Mouse (Mus musculus) liver, postnatal 0 days (tissue): ENCODE data around the gene Dbn1. TPM values are rescaled to one million over a fixed set of nuclear protein-coding genes. Genes with fewer than 3 reads are reported as not detected.

Experiments
- ATAC-seq: fragments of 200-750 bp; cut with Nextera tagmentation; 2 replicates; pipeline ENCODE4 v1.8.0; 2017; ENCODE audit warnings: mild to moderate bottlenecking, moderate library complexity
- DNase-seq: peaks from one replicate; pipeline ENCODE4 v3.0.0-alpha.2; 2016
- H3K27ac ChIP-seq: fragments of 300-500 bp; sonication (generic); 2 replicates; pipeline ENCODE4 v1.5.1; 2014; ENCODE audit warnings: antibody characterized with exemption, moderate library complexity, mild to moderate bottlenecking, low read depth
- H3K27me3 ChIP-seq: fragments of 300-500 bp; sonication (generic); 2 replicates; pipeline ENCODE4 v1.6.1; 2014; ENCODE audit warnings: low read length, control low read depth, mixed read lengths; ENCODE audit not compliant: insufficient read depth
- H3K36me3 ChIP-seq: fragments of 300-500 bp; sonication (generic); replicated peaks from 2 replicates; pipeline ENCODE4 v1.6.1; 2014; ENCODE audit warnings: mild to moderate bottlenecking, control low read depth, low read length, moderate library complexity, mixed read lengths; ENCODE audit not compliant: insufficient read depth
- H3K4me1 ChIP-seq: fragments of 300-500 bp; sonication (generic); 2 replicates; pipeline ENCODE4 v1.6.1; 2014; ENCODE audit warnings: antibody characterized with exemption, mild to moderate bottlenecking, control low read depth; ENCODE audit not compliant: insufficient read depth
- H3K4me2 ChIP-seq: fragments of 300-500 bp; sonication (generic); 2 replicates; pipeline ENCODE4 v1.6.1; 2014; ENCODE audit warnings: low read depth, mild to moderate bottlenecking, low read length, moderate library complexity, mixed read lengths
- H3K4me3 ChIP-seq: fragments of 300-500 bp; sonication (generic); 2 replicates; pipeline ENCODE4 v1.5.1; 2014; ENCODE audit warnings: low read depth, low read length
- H3K9ac ChIP-seq: fragments of 300-500 bp; sonication (generic); replicated peaks from 2 replicates; pipeline ENCODE4 v1.6.1; 2014; ENCODE audit warnings: mild to moderate bottlenecking, moderate library complexity
- H3K9me3 ChIP-seq: fragments of 300-500 bp; sonication (generic); 2 replicates; pipeline ENCODE4 v1.6.1; 2016; ENCODE audit warnings: mild to moderate bottlenecking, control low read depth, low read length, mixed read lengths
- CTCF ChIP-seq: sonication (generic); IDR thresholded peaks from 2 replicates; pipeline ENCODE4 v1.5.1; 2016; ENCODE audit warnings: antibody characterized with exemption, low read depth
- EP300 ChIP-seq: IDR thresholded peaks from 2 replicates; pipeline ENCODE4 v1.6.1; 2016; ENCODE audit warnings: antibody characterized with exemption, low read depth, mild to moderate bottlenecking
- WGBS: fragments of 180-500 bp; shearing (Covaris S2); extraction: QIAGEN DNeasy Blood & Tissue Kit; methylation state at CpG from one replicate; pipeline ENCODE4 v1.1.7; 2014; ENCODE audit not compliant: insufficient replicate concordance; 5-methylcytosine and 5-hydroxymethylcytosine counted together
- polyA plus RNA-seq: library from polyadenylated mRNA; unstranded; fragments of >200 nt; fragmentation: Nextera tagmentation; extraction: Ambion mirVana; gene quantifications from 2 replicates; pipeline ENCODE4 v1.2.1, GENCODE M21; 2015

Dbn1 gene
- polyA plus RNA-seq, 1 experiment from 2014 or later, result 4.2 TPM

- peak; percentile 69 for DNase-seq
- Histone ChIP-seq H3K9ac (no peak overlapping the region), H3K4me2 (no peak overlapping the region), H3K9me3 (no peaks in the 10 kb centered on the region), H3K4me1 (peaks cover 4% of the 10 kb centered on the region; the same call in 1 of the 2 replicates), H3K27ac (no peak overlapping the region), H3K4me3 (no peak overlapping the region), H3K27me3 (peaks cover 14% of the 10 kb centered on the region; the same call in 1 of the 2 replicates), H3K36me3 (peaks cover 10% of the 10 kb centered on the region; the same call in 1 of the 2 replicates)
- peak; percentile 90 for ATAC-seq
- TF ChIP-seq EP300 (no peak), CTCF (no peak)
- WGBS, result 15% methylated on average over 18 of the region's 18 CpGs
Measured at GRCm38 (mm10) chr13:55494883-55495621, 7.1 kb upstream of the Dbn1 start.

- DNase-seq, result no peak
- ATAC-seq, result no peak
- no peak overlapping the region for H3K4me2 ChIP-seq
- H3K4me3 ChIP-seq, result no peak overlapping the region
- TF ChIP-seq EP300, result no peak
- TF ChIP-seq CTCF, result no peak
- no peak overlapping the region for H3K27ac ChIP-seq
- peaks cover 14% of the 10 kb centered on the region; the same call in 1 of the 2 replicates for H3K27me3 ChIP-seq
- no peaks in the 10 kb centered on the region for H3K9me3 ChIP-seq
- peaks cover 4% of the 10 kb centered on the region; the same call in 1 of the 2 replicates for H3K4me1 ChIP-seq
- WGBS, result 36% methylated on average over 2 of the region's 2 CpGs
- no peak overlapping the region for H3K9ac ChIP-seq
- peaks cover 10% of the 10 kb centered on the region; the same call in 1 of the 2 replicates for H3K36me3 ChIP-seq
Measured at GRCm38 (mm10) chr13:55494257-55494656, 6.3 kb upstream of the Dbn1 start.

- DNase-seq (no peak), ATAC-seq (peak; percentile 33)
- Histone ChIP-seq H3K4me2 (peak overlapping the region; percentile 81), H3K27me3 (peaks cover 46% of the 10 kb centered on the region), H3K9ac (peak overlapping the region; percentile 64), H3K27ac (peak overlapping the region; percentile 51; the same call in 1 of the 2 replicates), H3K4me1 (peaks cover 7% of the 10 kb centered on the region), H3K36me3 (no peaks in the 10 kb centered on the region), H3K4me3 (peak overlapping the region; percentile 56), H3K9me3 (no peaks in the 10 kb centered on the region)
- 7% methylated on average over 29 of the region's 29 CpGs for WGBS
- TF ChIP-seq EP300 (no peak), CTCF (no peak)
Measured at GRCm38 (mm10) chr13:55486916-55487577, 864 bp downstream of the Dbn1 start.

GRCm38 (mm10) chr13:55486029-55486794 lies 1.7 kb downstream of the Dbn1 start:
- H3K4me3 ChIP-seq, result 0 out of 2 replicates have a peak overlapping the region, but pooled peaks have one; percentile 56

GRCm38 (mm10) chr13:55484520-55485088 lies 3.3 kb downstream of the Dbn1 start:
- peaks cover 43% of the 10 kb centered on the region for H3K27me3 ChIP-seq
- H3K4me2 ChIP-seq, result no peak overlapping the region
- no peak overlapping the region for H3K27ac ChIP-seq
- no peak overlapping the region for H3K4me3 ChIP-seq
- ATAC-seq (no peak), DNase-seq (no peak)
- no peak overlapping the region for H3K9ac ChIP-seq
- H3K4me1 ChIP-seq, result peaks cover 7% of the 10 kb centered on the region
- WGBS, result 42% methylated on average over 7 of the region's 7 CpGs
- no peaks in the 10 kb centered on the region for H3K36me3 ChIP-seq
- TF ChIP-seq CTCF (no peak), EP300 (no peak)
- no peaks in the 10 kb centered on the region for H3K9me3 ChIP-seq

More at GRCm38 (mm10) chr13:55486029-55486794, 1.7 kb downstream of the Dbn1 start:
- Histone ChIP-seq H3K4me1 (peaks cover 7% of the 10 kb centered on the region), H3K27me3 (peaks cover 43% of the 10 kb centered on the region), H3K27ac (no peak overlapping the region), H3K4me2 (peak overlapping the region; percentile 81), H3K9me3 (no peaks in the 10 kb centered on the region), H3K9ac (no peak overlapping the region), H3K36me3 (no peaks in the 10 kb centered on the region)
- 56% methylated on average over 14 of the region's 14 CpGs for WGBS
- no peak for TF ChIP-seq EP300
- TF ChIP-seq CTCF, result no peak
- ATAC-seq (no peak), DNase-seq (no peak)
